Mouse (Mus musculus): ENCODE data around the gene Srrm4. TPM values are rescaled to one million over a fixed set of nuclear protein-coding genes. Genes with fewer than 3 reads are reported as not detected.

The Srrm4 gene
- polyA plus RNA-seq, 1 experiment from 2014 or later, result 0.18 TPM

GRCm38 (mm10) chr5:116553868-116554267, 37.7 kb downstream of the Srrm4 start:
- H3K27me3 ChIP-seq (ENCODE audit: insufficient read depth, low read length), result no peaks in the 10 kb centered on the region
- no peak overlapping the region for H3K4me2 ChIP-seq
- no peaks in the 10 kb centered on the region for H3K9me3 ChIP-seq (ENCODE audit: low read depth, low read length)
- H3K4me3 ChIP-seq (ENCODE audit: low read depth, low read length), result no peak overlapping the region
- no peaks in the 10 kb centered on the region for H3K4me1 ChIP-seq (ENCODE audit: insufficient read depth)
- no peak for TF ChIP-seq CTCF (IDR thresholded peaks at IDR 0.05; ENCODE audit: low read depth)
- DNase-seq (peak; percentile 70), ATAC-seq (ENCODE audit: insufficient read depth) (no peak)
- H3K27ac ChIP-seq (ENCODE audit: low read depth), result no peak overlapping the region
- no peak overlapping the region for H3K9ac ChIP-seq
- WGBS, result 8% methylated on average over 5 of the region's 5 CpGs
- H3K36me3 ChIP-seq (ENCODE audit: insufficient read depth), result no peaks in the 10 kb centered on the region

GRCm38 (mm10) chr5:116553106-116553505, 38.5 kb downstream of the Srrm4 start:
- H3K9me3 ChIP-seq (ENCODE audit: low read depth, low read length), result no peaks in the 10 kb centered on the region
- H3K27me3 ChIP-seq (ENCODE audit: insufficient read depth, low read length), result no peaks in the 10 kb centered on the region
- H3K4me2 ChIP-seq, result no peak overlapping the region
- H3K4me1 ChIP-seq (ENCODE audit: insufficient read depth), result no peaks in the 10 kb centered on the region
- WGBS, result 55% methylated on average over 2 of the region's 2 CpGs
- H3K27ac ChIP-seq (ENCODE audit: low read depth), result no peak overlapping the region
- ATAC-seq (ENCODE audit: insufficient read depth), result no peak
- H3K4me3 ChIP-seq (ENCODE audit: low read depth, low read length), result no peak overlapping the region
- TF ChIP-seq CTCF (IDR thresholded peaks at IDR 0.05; ENCODE audit: low read depth), result no peak
- no peaks in the 10 kb centered on the region for H3K36me3 ChIP-seq (ENCODE audit: insufficient read depth)
- no peak for DNase-seq
- H3K9ac ChIP-seq, result no peak overlapping the region

GRCm38 (mm10) chr5:116552584-116552983, 39.0 kb downstream of the Srrm4 start:
- no peaks in the 10 kb centered on the region for H3K4me1 ChIP-seq (ENCODE audit: insufficient read depth)
- no peak for ATAC-seq (ENCODE audit: insufficient read depth)
- no peaks in the 10 kb centered on the region for H3K36me3 ChIP-seq (ENCODE audit: insufficient read depth)
- DNase-seq, result no peak
- TF ChIP-seq CTCF (IDR thresholded peaks at IDR 0.05; ENCODE audit: low read depth), result no peak
- no peak overlapping the region for H3K4me2 ChIP-seq
- no peaks in the 10 kb centered on the region for H3K9me3 ChIP-seq (ENCODE audit: low read depth, low read length)
- no peaks in the 10 kb centered on the region for H3K27me3 ChIP-seq (ENCODE audit: insufficient read depth, low read length)
- H3K4me3 ChIP-seq (ENCODE audit: low read depth, low read length), result no peak overlapping the region
- H3K9ac ChIP-seq, result no peak overlapping the region
- no peak overlapping the region for H3K27ac ChIP-seq (ENCODE audit: low read depth)

GRCm38 (mm10) chr5:116545746-116546145, 45.9 kb downstream of the Srrm4 start:
- Histone ChIP-seq H3K36me3 (ENCODE audit: insufficient read depth) (no peaks in the 10 kb centered on the region), H3K4me3 (ENCODE audit: low read depth, low read length) (no peak overlapping the region), H3K9ac (no peak overlapping the region), H3K27me3 (ENCODE audit: insufficient read depth, low read length) (no peaks in the 10 kb centered on the region), H3K9me3 (ENCODE audit: low read depth, low read length) (0 out of 2 replicates have a peak, but pooled peaks cover 2% of the 10 kb centered on the region), H3K4me1 (ENCODE audit: insufficient read depth) (no peaks in the 10 kb centered on the region), H3K27ac (ENCODE audit: low read depth) (no peak overlapping the region), H3K4me2 (no peak overlapping the region)
- WGBS, result 35% methylated on average over 11 of the region's 11 CpGs
- DNase-seq, result peak; percentile 69
- TF ChIP-seq CTCF (IDR thresholded peaks at IDR 0.05; ENCODE audit: low read depth), result no peak
- no peak for ATAC-seq (ENCODE audit: insufficient read depth)

- H3K4me2 ChIP-seq, result no peak overlapping the region
- WGBS, result 58% methylated on average over 7 of the region's 7 CpGs
- H3K4me1 ChIP-seq (ENCODE audit: insufficient read depth), result no peaks in the 10 kb centered on the region
- no peaks in the 10 kb centered on the region for H3K27me3 ChIP-seq (ENCODE audit: insufficient read depth, low read length)
- H3K9ac ChIP-seq, result no peak overlapping the region
- H3K9me3 ChIP-seq (ENCODE audit: low read depth, low read length), result 0 out of 2 replicates have a peak, but pooled peaks cover 2% of the 10 kb centered on the region
- H3K27ac ChIP-seq (ENCODE audit: low read depth), result no peak overlapping the region
- no peaks in the 10 kb centered on the region for H3K36me3 ChIP-seq (ENCODE audit: insufficient read depth)
- ATAC-seq (ENCODE audit: insufficient read depth), result no peak
- H3K4me3 ChIP-seq (ENCODE audit: low read depth, low read length), result no peak overlapping the region
- DNase-seq, result no peak
- no peak for TF ChIP-seq CTCF (IDR thresholded peaks at IDR 0.05; ENCODE audit: low read depth)
Measured at GRCm38 (mm10) chr5:116542317-116542716, 49.3 kb downstream of the Srrm4 start.

GRCm38 (mm10) chr5:116541128-116541527, 50.5 kb downstream of the Srrm4 start:
- Histone ChIP-seq H3K27ac (ENCODE audit: low read depth) (no peak overlapping the region), H3K4me2 (no peak overlapping the region), H3K9ac (no peak overlapping the region), H3K9me3 (ENCODE audit: low read depth, low read length) (0 out of 2 replicates have a peak, but pooled peaks cover 2% of the 10 kb centered on the region), H3K36me3 (ENCODE audit: insufficient read depth) (no peaks in the 10 kb centered on the region), H3K4me3 (ENCODE audit: low read depth, low read length) (no peak overlapping the region), H3K27me3 (ENCODE audit: insufficient read depth, low read length) (no peaks in the 10 kb centered on the region), H3K4me1 (ENCODE audit: insufficient read depth) (no peaks in the 10 kb centered on the region)
- peak; percentile 33; the same call in 1 of the 2 replicates for TF ChIP-seq CTCF (IDR thresholded peaks at IDR 0.05; ENCODE audit: low read depth)
- DNase-seq (no peak), ATAC-seq (ENCODE audit: insufficient read depth) (no peak)
- 81% methylated on average over 3 of the region's 3 CpGs for WGBS

- no peaks in the 10 kb centered on the region for H3K36me3 ChIP-seq (ENCODE audit: insufficient read depth)
- TF ChIP-seq CTCF (IDR thresholded peaks at IDR 0.05; ENCODE audit: low read depth), result no peak
- no peak for ATAC-seq (ENCODE audit: insufficient read depth)
- no peak overlapping the region for H3K27ac ChIP-seq (ENCODE audit: low read depth)
- DNase-seq, result no peak
- no peaks in the 10 kb centered on the region for H3K27me3 ChIP-seq (ENCODE audit: insufficient read depth, low read length)
- H3K4me1 ChIP-seq (ENCODE audit: insufficient read depth), result no peaks in the 10 kb centered on the region
- H3K9me3 ChIP-seq (ENCODE audit: low read depth, low read length), result 0 out of 2 replicates have a peak, but pooled peaks cover 2% of the 10 kb centered on the region
- H3K4me2 ChIP-seq, result no peak overlapping the region
- no peak overlapping the region for H3K4me3 ChIP-seq (ENCODE audit: low read depth, low read length)
- 54% methylated on average over 3 of the region's 3 CpGs for WGBS
- H3K9ac ChIP-seq, result no peak overlapping the region
Measured at GRCm38 (mm10) chr5:116539360-116539759, 52.3 kb downstream of the Srrm4 start.

- ATAC-seq (ENCODE audit: insufficient read depth) (no peak), DNase-seq (no peak)
- 0 out of 2 replicates have a peak, but pooled peaks cover 2% of the 10 kb centered on the region for H3K9me3 ChIP-seq (ENCODE audit: low read depth, low read length)
- no peaks in the 10 kb centered on the region for H3K36me3 ChIP-seq (ENCODE audit: insufficient read depth)
- no peak overlapping the region for H3K9ac ChIP-seq
- no peaks in the 10 kb centered on the region for H3K27me3 ChIP-seq (ENCODE audit: insufficient read depth, low read length)
- TF ChIP-seq CTCF (IDR thresholded peaks at IDR 0.05; ENCODE audit: low read depth), result peak; percentile 32; the same call in 1 of the 2 replicates
- no peaks in the 10 kb centered on the region for H3K4me1 ChIP-seq (ENCODE audit: insufficient read depth)
- no peak overlapping the region for H3K4me3 ChIP-seq (ENCODE audit: low read depth, low read length)
- no peak overlapping the region for H3K4me2 ChIP-seq
- no peak overlapping the region for H3K27ac ChIP-seq (ENCODE audit: low read depth)
- WGBS, result 49% methylated on average over 3 of the region's 3 CpGs
Measured at GRCm38 (mm10) chr5:116538491-116538890, 53.1 kb downstream of the Srrm4 start.
